Mouse (Mus musculus): ENCODE measurements around the gene Zfp942.

The Zfp942 gene

DNA sequence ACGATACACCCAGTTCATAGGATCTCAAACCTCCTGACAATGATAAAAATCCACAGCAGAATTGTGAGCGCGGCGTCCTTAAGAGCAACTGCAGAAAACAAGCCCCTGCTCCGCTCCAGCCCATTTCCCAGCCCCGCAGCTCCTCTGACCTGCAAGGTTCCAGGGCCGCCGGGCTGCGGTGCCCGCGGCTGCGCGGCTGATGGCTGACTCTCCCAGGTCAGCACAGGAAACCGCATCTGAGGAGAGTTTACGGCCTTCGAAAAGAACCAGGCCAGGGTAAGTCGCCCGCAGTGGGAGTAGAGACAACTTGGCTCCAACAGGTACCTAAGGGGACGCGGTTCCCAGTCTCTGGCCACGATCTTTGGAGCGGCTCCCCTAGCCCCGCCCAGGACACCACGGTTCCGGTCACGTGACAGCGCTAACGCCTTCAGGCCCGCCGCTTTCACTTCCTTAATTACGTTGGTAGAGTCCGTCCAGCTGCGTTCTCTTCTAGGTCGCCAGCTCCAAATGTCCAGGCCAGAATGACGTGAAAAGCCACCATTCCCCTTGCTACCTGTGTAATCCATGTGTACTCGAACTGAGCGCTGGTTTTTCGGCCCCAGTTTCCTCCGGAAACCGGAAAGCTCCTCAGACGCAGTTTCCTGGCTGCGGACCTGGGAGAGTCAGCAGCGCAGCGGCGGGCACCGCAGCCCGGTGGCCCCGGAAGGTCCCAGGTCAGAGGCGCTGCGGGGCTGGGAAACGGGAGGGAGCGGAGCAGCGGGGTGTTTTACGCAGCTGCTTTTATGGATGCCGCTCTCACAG, at the start of gene Zfp942, which contains the start of gene Zfp943:
Gene Zfp942, minus strand, starts transcription at position 358 of the 801 bp plus-strand sequence.
Gene Zfp943, plus strand, starts transcription at position 446 of the 801 bp plus-strand sequence.
- peak; percentile 88 for DNase-seq (ENCODE audit: low read depth, low spot score)

GRCm38 (mm10) chr17:21963302-21963701, 1.0 kb upstream of the Zfp942 start:
- DNase-seq (ENCODE audit: low read depth, low spot score) = peak; percentile 45

DNA sequence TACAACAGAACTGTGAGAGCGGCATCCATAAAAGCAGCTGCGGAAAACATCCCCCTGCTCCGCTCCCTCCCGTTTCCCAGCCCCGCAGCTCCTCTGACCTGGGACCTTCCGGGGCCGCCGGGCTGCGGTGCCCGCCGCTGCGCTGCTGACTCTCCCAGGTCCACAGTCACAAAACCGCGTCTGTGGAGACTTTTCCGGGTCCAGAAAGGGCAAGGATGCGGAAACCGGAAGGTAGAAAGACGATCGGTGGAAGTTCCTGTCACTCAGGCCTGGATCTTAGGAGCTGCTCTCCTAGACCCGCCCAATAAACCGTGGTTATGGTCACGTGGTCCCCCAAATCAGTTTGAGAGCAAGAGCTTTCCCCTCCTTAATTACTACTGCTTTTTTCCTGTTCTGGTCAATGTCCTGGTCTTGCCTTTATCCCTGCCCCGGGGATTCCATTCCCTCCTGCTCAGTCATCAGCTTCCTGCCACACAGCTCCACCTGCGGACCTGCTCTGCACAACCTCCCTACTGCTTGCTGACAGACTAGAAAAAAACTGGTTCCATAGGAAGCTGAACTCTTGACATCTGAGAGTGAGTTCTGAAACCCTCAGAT, 52.7 kb downstream of the Zfp942 start, which contains the start of gene Zfp995:
Gene Zfp995, minus strand, starts transcription at position 471 of the 597 bp plus-strand sequence.
- DNase-seq (ENCODE audit: low read depth, low spot score) = peak; percentile 62

GRCm38 (mm10) chr17:21909039-21909438, 53.2 kb downstream of the Zfp942 start:
- DNase-seq (ENCODE audit: low read depth, low spot score) = no peak
